Mouse (Mus musculus): ENCODE results near the gene Rassf8. TPM values are rescaled to one million over a fixed set of nuclear protein-coding genes. Genes with fewer than 3 reads are reported as not detected.

Gene Rassf8
- polyA plus RNA-seq, 2 experiments: 20.8 to 43.3 TPM

- Histone ChIP-seq H3K4me3 (replicated peaks; ENCODE audit: low read length) (peak overlapping the region; percentile 64), H3K27me3 (ENCODE audit: control insufficient read depth, insufficient read depth, low read length) (peaks cover 51% of the 10 kb centered on the region), H3K36me3 (ENCODE audit: control insufficient read depth, insufficient read depth, low read length) (no peaks in the 10 kb centered on the region), H3K4me2 (replicated peaks; ENCODE audit: low read depth, low read length, severe bottlenecking) (peak overlapping the region; percentile 100), H3K9ac (ENCODE audit: low read depth, low read length, severe bottlenecking) (peak overlapping the region; percentile 59), H3K27ac (replicated peaks; ENCODE audit: low read depth, low read length) (no peak overlapping the region), H3K9me3 (ENCODE audit: control insufficient read depth, low read length) (no peaks in the 10 kb centered on the region), H3K4me1 (ENCODE audit: control insufficient read depth, insufficient read depth, low read length) (peaks cover 19% of the 10 kb centered on the region)
- no peak for TF ChIP-seq POLR2A (IDR thresholded peaks at IDR 0.05; ENCODE audit: borderline replicate concordance, extremely low read depth, insufficient read depth, insufficient read length)
- 1% methylated on average over 8 of the region's 8 CpGs for WGBS
- DNase-seq (ENCODE audit: low spot score) (no peak), ATAC-seq (ENCODE audit: low FRiP score, low read depth) (no peak)
Observed at GRCm38 (mm10) chr6:145864171-145864570, 117.6 kb downstream of the Rassf8 start.

DNA sequence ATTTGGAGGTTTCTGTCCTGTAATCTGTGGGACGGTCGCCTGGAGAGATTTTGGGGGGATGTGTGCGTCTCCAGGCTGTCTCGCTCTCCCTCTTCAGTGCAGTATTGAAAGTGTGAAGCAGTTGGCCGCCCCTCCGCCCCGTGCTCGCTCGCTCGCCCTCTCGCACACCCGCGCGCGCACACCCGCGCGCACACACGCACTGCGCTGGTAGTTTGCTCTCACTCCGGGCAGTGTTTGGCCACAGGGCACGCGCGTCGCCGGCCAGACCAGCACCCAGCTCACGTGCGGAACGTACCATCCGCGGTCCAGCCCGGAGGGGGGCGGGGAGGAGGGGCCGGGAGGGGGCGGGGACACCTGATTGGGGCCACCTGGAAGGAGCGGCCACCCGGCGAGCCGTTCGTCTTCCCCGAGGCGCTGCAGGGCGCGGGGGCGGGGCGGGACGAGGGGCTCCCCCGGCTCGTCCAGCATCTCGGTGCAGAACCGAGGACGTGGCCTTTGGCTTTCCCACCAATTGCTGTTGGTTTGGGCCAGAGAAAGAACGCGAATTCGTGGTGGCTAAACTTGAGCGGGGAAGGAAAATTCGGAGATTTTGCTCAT lies 118.8 kb downstream of the Rassf8 start, which contains the start of gene Bhlhe41:
Gene Bhlhe41, minus strand, starts transcription at position 270 of the 597 bp plus-strand sequence.
- Histone ChIP-seq H3K27me3 (ENCODE audit: control insufficient read depth, insufficient read depth, low read length) (peaks cover 47% of the 10 kb centered on the region), H3K4me3 (replicated peaks; ENCODE audit: low read length) (peak within 1 kb of the TSS; percentile 64), H3K4me1 (ENCODE audit: control insufficient read depth, insufficient read depth, low read length) (peaks cover 19% of the 10 kb centered on the region), H3K27ac (replicated peaks; ENCODE audit: low read depth, low read length) (peak within 1 kb of the TSS; percentile 41), H3K4me2 (replicated peaks; ENCODE audit: low read depth, low read length, severe bottlenecking) (peak within 1 kb of the TSS; percentile 100), H3K9me3 (ENCODE audit: control insufficient read depth, low read length) (no peaks in the 10 kb centered on the region), H3K9ac (ENCODE audit: low read depth, low read length, severe bottlenecking) (peak within 1 kb of the TSS; percentile 62), H3K36me3 (ENCODE audit: control insufficient read depth, insufficient read depth, low read length) (no peaks in the 10 kb centered on the region)
- ATAC-seq (ENCODE audit: low FRiP score, low read depth) (peak; percentile 42; the same call in 1 of the 2 replicates), DNase-seq (ENCODE audit: low spot score) (peak; percentile 31)
- TF ChIP-seq POLR2A (IDR thresholded peaks at IDR 0.05; ENCODE audit: borderline replicate concordance, extremely low read depth, insufficient read depth, insufficient read length): no peak
- WGBS: under 1% methylated on average over 46 of the region's 57 CpGs

GRCm38 (mm10) chr6:145865886-145866851 lies 119.6 kb downstream of the Rassf8 start:
- peak overlapping the region; percentile 62 for H3K9ac ChIP-seq (ENCODE audit: low read depth, low read length, severe bottlenecking)
- peak; percentile 75 for ATAC-seq (ENCODE audit: low FRiP score, low read depth)
- H3K27ac ChIP-seq (replicated peaks; ENCODE audit: low read depth, low read length): peak overlapping the region; percentile 41
- peak overlapping the region; percentile 100 for H3K4me2 ChIP-seq (replicated peaks; ENCODE audit: low read depth, low read length, severe bottlenecking)
- no peaks in the 10 kb centered on the region for H3K36me3 ChIP-seq (ENCODE audit: control insufficient read depth, insufficient read depth, low read length)
- H3K4me3 ChIP-seq (replicated peaks; ENCODE audit: low read length): peak overlapping the region; percentile 64
- peak; percentile 61 for DNase-seq (ENCODE audit: low spot score)
- H3K27me3 ChIP-seq (ENCODE audit: control insufficient read depth, insufficient read depth, low read length): peaks cover 46% of the 10 kb centered on the region
- WGBS: under 1% methylated on average over 54 of the region's 69 CpGs
- no peaks in the 10 kb centered on the region for H3K9me3 ChIP-seq (ENCODE audit: control insufficient read depth, low read length)
- H3K4me1 ChIP-seq (ENCODE audit: control insufficient read depth, insufficient read depth, low read length): peaks cover 19% of the 10 kb centered on the region
- no peak for TF ChIP-seq POLR2A (IDR thresholded peaks at IDR 0.05; ENCODE audit: borderline replicate concordance, extremely low read depth, insufficient read depth, insufficient read length)

DNA sequence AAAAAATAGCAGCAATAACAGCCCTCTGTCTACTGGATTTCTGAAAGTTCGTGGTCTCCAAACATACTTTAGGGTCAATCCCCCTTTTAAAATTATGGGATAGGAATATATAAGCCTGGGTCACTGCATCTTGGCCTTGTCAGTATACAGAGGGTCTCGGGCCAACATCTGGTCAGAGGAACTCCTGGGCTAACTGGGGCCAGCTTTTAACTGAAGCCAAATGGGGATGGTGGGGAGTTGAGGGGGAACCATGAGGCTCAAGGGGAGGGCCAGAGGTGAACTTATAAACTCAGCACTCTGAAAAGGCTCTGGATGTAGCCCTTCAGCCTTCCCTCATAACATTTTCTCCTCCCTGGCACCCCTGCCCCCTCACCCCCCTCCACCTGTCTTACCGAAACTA lies 120.6 kb downstream of the Rassf8 start:
- Histone ChIP-seq H3K4me3 (replicated peaks; ENCODE audit: low read length) (0 out of 2 replicates have a peak overlapping the region, but pooled peaks have one; percentile 64), H3K36me3 (ENCODE audit: control insufficient read depth, insufficient read depth, low read length) (no peaks in the 10 kb centered on the region), H3K27ac (replicated peaks; ENCODE audit: low read depth, low read length) (no peak overlapping the region), H3K9me3 (ENCODE audit: control insufficient read depth, low read length) (no peaks in the 10 kb centered on the region), H3K4me2 (replicated peaks; ENCODE audit: low read depth, low read length, severe bottlenecking) (peak overlapping the region; percentile 100), H3K27me3 (ENCODE audit: control insufficient read depth, insufficient read depth, low read length) (peaks cover 44% of the 10 kb centered on the region), H3K9ac (ENCODE audit: low read depth, low read length, severe bottlenecking) (no peak overlapping the region), H3K4me1 (ENCODE audit: control insufficient read depth, insufficient read depth, low read length) (peaks cover 19% of the 10 kb centered on the region)
- no peak for TF ChIP-seq POLR2A (IDR thresholded peaks at IDR 0.05; ENCODE audit: borderline replicate concordance, extremely low read depth, insufficient read depth, insufficient read length)
- no peak for DNase-seq (ENCODE audit: low spot score)
- WGBS: 39% methylated on average over 3 of the region's 3 CpGs
- ATAC-seq (ENCODE audit: low FRiP score, low read depth): no peak

Other genes starting within 250 kb of the Rassf8 start
- gene Lmntd1, start 132.4 kb upstream of the Rassf8 start, polyA plus RNA-seq (2012; rRNA removed): 0.72 and 0.79 TPM in 2 replicates
- 0.88 and 0.98 TPM in 2 replicates for gene Lmntd1, start 132.4 kb upstream of the Rassf8 start, polyA plus RNA-seq (2014; fragmentation: Nextera tagmentation; extraction: Ambion mirVana)
- gene Tuba3b, start 131.0 kb upstream of the Rassf8 start, polyA plus RNA-seq (2012; rRNA removed): 0.04 TPM in 1 of 2 replicates, not detected in the other
- not detected in 2 replicates for gene Tuba3b, start 131.0 kb upstream of the Rassf8 start, polyA plus RNA-seq (2014; fragmentation: Nextera tagmentation; extraction: Ambion mirVana)
- 2.0 and 2.5 TPM in 2 replicates for gene Bhlhe41, start 118.8 kb downstream of the Rassf8 start, polyA plus RNA-seq (2012; rRNA removed)
- gene Bhlhe41, start 118.8 kb downstream of the Rassf8 start, polyA plus RNA-seq (2014; fragmentation: Nextera tagmentation; extraction: Ambion mirVana): 2.8 and 3.3 TPM in 2 replicates
- gene Sspn, start 184.9 kb downstream of the Rassf8 start, polyA plus RNA-seq (2012; rRNA removed): 8.2 and 8.7 TPM in 2 replicates
- 13.3 and 13.9 TPM in 2 replicates for gene Sspn, start 184.9 kb downstream of the Rassf8 start, polyA plus RNA-seq (2014; fragmentation: Nextera tagmentation; extraction: Ambion mirVana)

Measured in limb, embryonic 14.5 days (tissue).